Mouse (Mus musculus): Measurements from ENCODE around the gene Plekhj1.

The Plekhj1 gene

DNA sequence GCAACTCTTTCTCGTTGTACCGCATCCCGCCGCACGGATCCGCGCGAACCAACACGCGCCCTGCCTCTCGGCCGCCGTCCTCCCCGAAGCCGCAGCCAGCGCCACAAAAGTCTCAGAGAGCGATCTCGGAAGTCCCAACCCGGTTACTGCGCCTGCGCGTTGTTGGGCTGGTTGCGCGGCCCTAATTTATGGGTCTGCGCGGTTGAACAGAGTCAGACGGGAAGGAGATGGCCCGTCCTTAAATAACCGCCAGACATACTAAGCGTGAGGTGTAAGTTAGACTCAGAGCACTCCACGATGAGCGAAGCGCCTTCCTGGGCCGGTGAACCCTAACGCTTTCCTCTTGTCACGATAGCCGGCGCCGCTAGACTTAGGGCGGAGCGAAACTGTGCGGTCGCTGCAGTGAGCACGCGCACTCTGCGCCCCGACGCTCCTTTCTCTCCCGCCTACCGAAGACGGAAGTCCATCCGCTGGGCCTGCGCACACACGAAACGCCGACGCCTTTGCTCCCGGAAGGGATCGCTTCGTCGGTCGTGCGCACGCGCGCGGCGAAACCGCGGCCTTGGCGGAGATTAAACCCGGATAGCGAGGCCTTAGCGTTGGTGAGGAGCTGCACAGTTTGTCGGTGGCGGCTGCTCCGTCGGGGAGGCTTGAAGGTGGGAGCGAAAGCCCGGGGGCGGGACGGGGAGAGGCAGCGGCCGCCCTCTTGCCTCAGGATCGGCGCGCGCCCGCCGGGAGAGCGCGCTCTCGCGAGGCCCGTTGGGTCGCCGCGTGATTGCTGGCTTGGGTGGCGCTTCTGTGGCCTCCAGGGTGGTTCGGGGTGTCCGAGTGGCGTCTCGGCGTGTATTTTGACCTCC, at the start of gene Plekhj1, which contains the start of gene Sf3a2:
Plekhj1 (minus strand) TSS at position 477 of the 857 bp plus-strand sequence.
Sf3a2 (plus strand) TSS at position 49 of the 857 bp plus-strand sequence.
- in situ Hi-C loops (cut with MboI; ENCODE audit: low pct_unique_long_range_greater_than_20kb in 1 of 2, low sequenced_read_pairs in 2 of 2, unreplicated experiment in 1 of 2), result no loop called here

- in situ Hi-C loops (cut with MboI; ENCODE audit: low pct_unique_long_range_greater_than_20kb in 1 of 2, low sequenced_read_pairs in 2 of 2, unreplicated experiment in 1 of 2), result no loop called here
Observed at GRCm38 (mm10) chr10:80845732-80846131, 47.3 kb upstream of the Plekhj1 start.

DNA sequence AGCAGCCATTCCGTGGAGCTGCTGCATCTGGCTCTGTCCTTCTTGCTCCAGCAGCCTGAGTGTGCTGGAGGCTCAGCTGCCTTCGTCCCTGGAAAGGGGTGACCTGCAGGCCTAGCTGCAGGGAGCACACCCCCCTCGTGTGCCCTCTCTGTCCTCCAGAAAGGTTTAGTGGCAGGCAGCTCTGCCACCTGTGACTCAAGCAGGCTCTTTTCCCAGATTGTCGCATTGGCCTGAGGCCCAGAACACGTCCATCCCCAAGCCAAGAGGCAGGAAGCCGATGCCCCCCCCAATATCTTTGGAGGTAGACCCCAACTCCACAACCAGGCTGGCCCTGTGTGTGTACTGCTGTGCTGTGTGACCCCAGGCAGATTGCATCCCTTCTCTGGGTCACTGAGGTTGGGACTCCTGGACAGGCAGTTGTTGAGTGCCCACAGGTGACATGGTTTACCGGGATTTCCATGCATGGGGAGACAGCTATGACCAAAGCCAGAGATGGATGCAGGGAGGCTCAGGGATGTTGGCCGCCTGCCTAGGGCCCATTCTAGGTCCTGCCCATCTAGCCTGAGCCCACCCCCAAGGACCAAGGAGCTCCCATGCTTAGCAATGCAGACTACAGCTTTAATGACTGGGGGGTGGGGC, 46.7 kb upstream of the Plekhj1 start:
- in situ Hi-C loops (cut with MboI; ENCODE audit: low pct_unique_long_range_greater_than_20kb in 1 of 2, low sequenced_read_pairs in 2 of 2, unreplicated experiment in 1 of 2), result no loop called here

DNA sequence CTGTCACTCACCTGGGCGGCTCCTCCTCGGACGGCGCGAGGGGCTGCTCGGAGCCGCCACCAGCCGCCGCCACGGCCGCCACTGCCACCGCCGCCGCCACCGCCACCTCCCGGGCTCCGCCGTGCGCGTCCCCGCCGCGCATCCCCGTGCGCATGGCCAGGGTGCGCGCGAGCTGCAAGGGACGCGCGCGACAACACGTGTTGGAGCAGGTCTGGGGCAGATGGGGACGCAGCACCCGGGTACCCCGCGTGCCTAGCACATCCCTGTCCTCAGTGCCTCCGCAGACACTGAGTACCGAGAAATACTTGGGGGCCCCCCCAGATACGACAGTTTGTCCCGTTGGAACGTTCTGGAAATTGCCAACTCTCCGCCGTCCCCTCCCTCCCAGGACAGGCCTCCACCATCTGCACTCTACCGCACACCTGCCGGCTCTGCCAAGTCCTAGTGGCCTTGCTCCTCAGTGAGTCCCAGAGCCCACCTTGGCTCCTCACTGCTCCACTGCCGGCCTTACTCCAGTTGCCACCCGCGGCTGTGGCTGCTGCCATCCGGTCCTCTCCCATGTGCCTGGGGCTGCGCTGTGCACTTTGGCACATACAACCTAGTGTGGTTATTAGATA, 45.6 kb upstream of the Plekhj1 start, which contains the start of gene Lingo3:
Lingo3 (minus strand) TSS at position 109 of the 617 bp plus-strand sequence.
- in situ Hi-C loops (cut with MboI; ENCODE audit: low pct_unique_long_range_greater_than_20kb in 1 of 2, low sequenced_read_pairs in 2 of 2, unreplicated experiment in 1 of 2), result no loop called here

DNA sequence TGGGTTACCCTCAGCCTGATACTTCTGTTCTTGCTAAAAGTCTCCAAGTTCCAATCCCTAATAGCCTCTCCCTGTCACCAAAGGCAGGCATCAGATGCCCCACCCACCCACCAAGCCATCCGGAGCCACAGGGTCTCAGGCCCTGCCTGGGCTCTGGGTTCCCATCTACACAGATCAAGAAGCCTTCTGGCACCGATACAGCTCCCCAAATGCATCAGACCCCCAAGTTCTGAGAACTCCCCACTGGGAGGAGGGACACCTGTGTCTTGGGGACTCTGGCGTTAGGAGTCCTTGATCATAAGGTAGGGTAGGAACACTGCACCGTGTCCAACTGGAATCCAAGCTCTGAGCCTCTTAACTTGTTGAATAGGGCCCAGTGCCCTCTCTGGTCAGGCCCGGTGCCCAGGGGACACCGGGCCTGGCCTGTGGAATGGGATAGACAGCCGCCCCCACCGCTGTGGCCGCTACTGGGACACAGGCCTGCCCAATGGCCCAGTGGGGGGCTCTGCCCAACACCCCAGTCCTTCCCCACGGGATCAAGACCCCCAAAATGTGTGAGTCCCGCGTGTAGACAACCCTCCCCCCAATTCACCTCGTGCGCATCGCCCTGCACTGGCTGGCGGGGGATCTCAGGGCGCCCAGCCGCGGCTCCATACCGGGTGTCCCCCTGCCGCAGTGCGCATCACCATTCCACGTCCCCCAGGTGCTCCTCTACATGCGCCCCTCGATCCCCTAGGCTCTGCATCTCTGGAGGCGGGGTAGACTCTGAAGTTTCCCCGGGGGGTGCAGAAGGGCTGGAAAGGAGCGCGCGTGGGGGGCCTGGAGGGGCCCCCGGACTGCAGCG, 44.9 kb upstream of the Plekhj1 start:
- in situ Hi-C loops (cut with MboI; ENCODE audit: low pct_unique_long_range_greater_than_20kb in 1 of 2, low sequenced_read_pairs in 2 of 2, unreplicated experiment in 1 of 2), result no loop called here

- in situ Hi-C loops (cut with MboI; ENCODE audit: low pct_unique_long_range_greater_than_20kb in 1 of 2, low sequenced_read_pairs in 2 of 2, unreplicated experiment in 1 of 2), result no loop called here
Observed at GRCm38 (mm10) chr10:80842334-80842733, 43.9 kb upstream of the Plekhj1 start.

DNA sequence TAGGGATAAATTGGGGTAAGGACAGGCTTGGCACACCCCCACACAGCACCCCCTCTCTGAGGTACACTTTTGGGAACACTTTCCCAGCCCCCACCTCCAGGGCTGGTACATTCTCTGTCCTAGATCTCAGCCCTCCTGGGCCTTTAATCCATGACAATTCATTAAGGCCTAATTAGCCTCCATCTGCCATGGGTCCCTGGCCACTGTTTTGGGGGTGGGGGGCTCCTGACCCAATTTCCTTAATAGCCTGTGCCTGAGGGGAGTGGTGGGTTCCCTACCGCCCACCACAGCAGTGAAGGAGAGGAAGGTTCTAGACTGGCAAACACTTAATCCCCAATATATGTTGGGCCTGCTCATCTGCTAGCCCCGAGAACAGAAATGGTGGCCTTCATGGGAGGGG, 43.3 kb upstream of the Plekhj1 start:
- in situ Hi-C loops (cut with MboI; ENCODE audit: low pct_unique_long_range_greater_than_20kb in 1 of 2, low sequenced_read_pairs in 2 of 2, unreplicated experiment in 1 of 2), result no loop called here

- in situ Hi-C loops (cut with MboI; ENCODE audit: low pct_unique_long_range_greater_than_20kb in 1 of 2, low sequenced_read_pairs in 2 of 2, unreplicated experiment in 1 of 2), result no loop called here
Observed at GRCm38 (mm10) chr10:80839848-80840247, 41.4 kb upstream of the Plekhj1 start.

DNA sequence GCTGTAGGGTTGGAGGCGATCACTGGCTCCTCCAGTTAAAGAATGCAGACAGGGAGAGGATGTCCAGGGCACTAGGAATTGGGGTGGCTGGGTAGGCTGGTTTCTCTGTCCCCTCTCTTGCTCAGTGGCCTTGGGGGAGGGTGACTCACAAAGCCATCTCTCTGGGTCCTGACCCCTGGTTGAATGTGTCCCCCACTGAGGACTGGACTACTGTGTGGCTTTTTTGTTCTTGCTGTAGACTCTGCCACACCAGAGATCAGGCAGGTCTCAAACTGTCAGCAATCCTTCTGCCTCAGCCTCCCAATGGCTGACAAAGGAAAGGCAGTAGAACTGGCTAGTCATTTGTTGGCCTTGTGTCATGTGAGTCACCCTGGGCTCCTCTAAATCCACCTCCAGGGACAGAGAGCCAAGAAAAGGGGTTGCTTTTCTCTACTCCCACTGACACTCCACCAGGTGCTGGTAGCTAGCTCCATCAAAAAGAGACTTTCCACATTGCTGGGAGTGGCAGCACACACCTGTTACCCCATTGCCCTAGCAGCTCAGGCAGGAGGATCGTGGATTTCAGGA, 40.0 kb upstream of the Plekhj1 start:
- in situ Hi-C loops (cut with MboI; ENCODE audit: low pct_unique_long_range_greater_than_20kb in 1 of 2, low sequenced_read_pairs in 2 of 2, unreplicated experiment in 1 of 2), result no loop called here

GRCm38 (mm10) chr10:80837827-80838226, 39.4 kb upstream of the Plekhj1 start:
- in situ Hi-C loops (cut with MboI; ENCODE audit: low pct_unique_long_range_greater_than_20kb in 1 of 2, low sequenced_read_pairs in 2 of 2, unreplicated experiment in 1 of 2), result no loop called here

- in situ Hi-C loops (cut with MboI; ENCODE audit: low pct_unique_long_range_greater_than_20kb in 1 of 2, low sequenced_read_pairs in 2 of 2, unreplicated experiment in 1 of 2), result no loop called here
Observed at GRCm38 (mm10) chr10:80836949-80837379, 38.5 kb upstream of the Plekhj1 start.

DNA sequence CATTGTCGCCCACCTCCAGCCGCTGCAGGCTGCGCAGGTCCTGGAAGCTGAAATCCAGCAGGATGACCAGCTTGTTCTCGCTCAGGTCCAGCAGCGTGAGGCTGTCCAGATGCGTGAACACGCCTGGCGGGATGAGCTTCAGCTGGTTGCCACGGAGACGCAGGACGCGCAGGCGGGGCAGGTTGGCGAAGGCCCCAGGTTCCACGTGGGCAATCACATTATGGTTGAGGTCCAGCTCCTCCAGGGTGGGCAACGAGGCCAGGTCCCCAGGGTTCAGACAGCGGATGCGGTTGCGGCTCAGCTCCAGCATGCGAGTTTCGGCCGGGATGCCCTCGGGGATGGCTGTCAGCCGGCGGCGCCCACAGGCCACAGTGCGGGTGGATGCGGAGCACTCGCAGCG, 37.2 kb upstream of the Plekhj1 start:
- in situ Hi-C loops (cut with MboI; ENCODE audit: low pct_unique_long_range_greater_than_20kb in 1 of 2, low sequenced_read_pairs in 2 of 2, unreplicated experiment in 1 of 2), result no loop called here

DNA sequence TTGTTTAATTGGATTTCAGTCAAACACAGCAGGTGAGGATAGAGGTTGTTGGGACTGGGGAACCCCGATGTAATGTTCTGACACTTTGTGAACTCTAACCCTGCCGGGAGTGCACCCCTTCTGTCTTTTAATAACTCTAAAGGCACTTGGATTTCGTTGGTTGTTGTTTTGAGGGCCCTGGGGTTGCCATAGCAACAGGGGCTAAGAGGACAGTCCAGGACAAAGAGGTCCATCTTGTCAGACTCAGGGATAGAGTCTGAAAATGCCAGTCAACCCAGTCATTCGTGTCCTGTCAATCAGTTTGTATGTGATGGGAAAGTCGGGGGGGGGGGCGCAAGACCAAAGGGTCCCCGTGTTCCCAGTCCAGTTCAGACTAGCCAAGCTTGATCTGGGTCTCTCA, 34.4 kb upstream of the Plekhj1 start:
- in situ Hi-C loops (cut with MboI; ENCODE audit: low pct_unique_long_range_greater_than_20kb in 1 of 2, low sequenced_read_pairs in 2 of 2, unreplicated experiment in 1 of 2), result no loop called here

GRCm38 (mm10) chr10:80831136-80831535, 32.7 kb upstream of the Plekhj1 start:
- in situ Hi-C loops (cut with MboI; ENCODE audit: low pct_unique_long_range_greater_than_20kb in 1 of 2, low sequenced_read_pairs in 2 of 2, unreplicated experiment in 1 of 2), result no loop called here

DNA sequence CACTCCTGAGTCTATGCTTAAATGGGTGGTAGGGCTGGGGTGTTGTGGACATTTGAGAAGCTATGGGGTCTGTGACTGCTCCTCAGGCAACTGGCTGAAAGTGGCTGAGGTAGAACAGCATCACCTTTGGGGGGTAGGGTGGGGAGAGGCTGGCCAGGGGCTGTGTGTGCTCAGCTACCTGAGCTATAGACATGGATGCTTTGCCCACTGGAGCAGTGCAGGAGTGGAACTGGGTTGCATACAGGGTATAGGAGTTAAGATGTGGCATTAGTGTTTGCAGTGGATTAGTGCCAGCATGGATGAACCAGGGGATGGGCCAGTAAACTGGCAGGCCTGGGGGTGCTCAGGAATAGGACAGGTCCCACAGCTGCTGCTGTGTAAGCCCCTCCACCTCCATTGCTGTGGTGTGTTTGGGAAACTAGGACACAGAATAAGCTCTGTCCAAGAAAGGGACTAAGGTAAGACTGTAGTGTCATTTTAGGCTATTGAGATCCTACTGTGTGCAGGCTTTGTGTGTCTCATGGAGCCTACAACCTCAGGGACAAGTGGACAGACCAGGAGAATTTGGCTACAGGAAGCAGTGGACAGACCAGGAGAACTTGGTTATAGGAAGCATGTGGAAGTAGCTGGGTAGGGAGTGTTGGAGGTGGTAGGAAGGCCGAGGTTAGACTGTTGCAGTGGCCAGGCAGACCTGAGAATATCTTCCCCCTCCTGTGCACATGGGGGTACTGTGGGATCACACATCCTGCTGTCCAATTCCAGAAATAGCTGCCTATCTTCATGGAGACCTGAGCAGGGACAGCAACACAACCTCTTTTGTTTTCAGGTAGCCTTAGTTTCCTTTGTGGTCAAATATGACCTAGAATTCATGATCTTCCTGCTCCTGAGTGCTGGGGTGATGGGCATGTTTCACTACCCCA, 31.2 kb upstream of the Plekhj1 start:
- in situ Hi-C loops (cut with MboI; ENCODE audit: low pct_unique_long_range_greater_than_20kb in 1 of 2, low sequenced_read_pairs in 2 of 2, unreplicated experiment in 1 of 2), result loop anchor here in 1 of 2 experiments (10.0 kb wide), 1 partner anchor 165 kb away; no protein-coding TSS in a partner anchor

DNA sequence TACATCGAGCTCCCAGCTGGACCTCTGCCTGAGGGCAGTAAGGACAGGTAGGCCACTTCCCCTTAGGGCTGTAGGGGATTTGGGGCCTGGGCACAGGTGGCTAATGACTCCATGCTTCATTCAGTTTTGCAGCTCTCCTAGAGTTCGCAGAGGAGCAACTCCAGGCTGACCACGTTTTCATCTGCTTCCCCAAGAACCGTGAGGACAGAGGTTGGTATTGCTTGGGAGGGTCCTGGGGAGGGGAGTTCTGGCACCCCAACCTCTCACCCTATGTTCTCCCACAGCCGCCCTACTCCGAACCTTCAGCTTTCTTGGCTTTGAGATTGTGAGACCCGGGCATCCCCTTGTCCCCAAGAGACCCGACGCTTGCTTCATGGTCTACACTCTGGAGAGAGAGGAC, 30.2 kb upstream of the Plekhj1 start:
- in situ Hi-C loops (cut with MboI; ENCODE audit: low pct_unique_long_range_greater_than_20kb in 1 of 2, low sequenced_read_pairs in 2 of 2, unreplicated experiment in 1 of 2), result loop anchor here in 1 of 2 experiments (10.0 kb wide), 1 partner anchor 166 kb away; no protein-coding TSS in a partner anchor

GRCm38 (mm10) chr10:80827870-80828420, 29.5 kb upstream of the Plekhj1 start:
- in situ Hi-C loops (cut with MboI; ENCODE audit: low pct_unique_long_range_greater_than_20kb in 1 of 2, low sequenced_read_pairs in 2 of 2, unreplicated experiment in 1 of 2), result loop anchor here in 1 of 2 experiments (10.0 kb wide), 1 partner anchor 167 kb away; no protein-coding TSS in a partner anchor
